Mouse (Mus musculus) inflammation-experienced regulatory T-cells, adult 6 months (primary cell): ENCODE measurements around the gene Gm9970. TPM values are rescaled to one million over a fixed set of nuclear protein-coding genes. Genes with fewer than 3 reads are reported as not detected.
"Not testable (repeated sequence)": the region's sequence is repeated elsewhere in the genome, so short reads cannot be mapped to it uniquely, and the experiment has no call there.

ENCODE experiments used
- ATAC-seq: one replicate; pipeline ENCODE4 v1.8.0; 2017
- polyA plus RNA-seq, 3 experiments: library from polyadenylated mRNA; unstranded; fragments of 100-300 nt; shearing (Covaris generic); gene quantifications; one replicate each; pipeline ENCODE4 v1.2.1; 2017

The Gm9970 gene
- polyA plus RNA-seq, 3 experiments from 2014 or later, result not detected

- no peak for ATAC-seq
Measured at GRCm38 (mm10) chr5:31221304-31221945, 19.6 kb downstream of the Gm9970 start.

GRCm38 (mm10) chr5:31220448-31221303, 20.4 kb downstream of the Gm9970 start, which contains the start of gene Ppm1g:
TSS of gene Ppm1g (minus strand) at chr5:31220687.
- peak; percentile 92 for ATAC-seq

- peak; percentile 31 for ATAC-seq
Measured at GRCm38 (mm10) chr5:31219911-31220447, 21.1 kb downstream of the Gm9970 start.

GRCm38 (mm10) chr5:31219474-31219873, 21.6 kb downstream of the Gm9970 start:
- no peak for ATAC-seq

GRCm38 (mm10) chr5:31219070-31219469, 22.0 kb downstream of the Gm9970 start:
- ATAC-seq, result no peak

GRCm38 (mm10) chr5:31218294-31218693, 22.7 kb downstream of the Gm9970 start:
- ATAC-seq, result peak; percentile 24

- not testable (repeated sequence) for ATAC-seq
Measured at GRCm38 (mm10) chr5:31216554-31216953, 24.5 kb downstream of the Gm9970 start.

- no peak for ATAC-seq
Measured at GRCm38 (mm10) chr5:31204421-31204820, 36.6 kb downstream of the Gm9970 start.

- ATAC-seq, result no peak
Measured at GRCm38 (mm10) chr5:31203866-31204265, 37.2 kb downstream of the Gm9970 start.

- no peak for ATAC-seq
Measured at GRCm38 (mm10) chr5:31202933-31203332, 38.1 kb downstream of the Gm9970 start.

GRCm38 (mm10) chr5:31201742-31202590, 39.1 kb downstream of the Gm9970 start, which contains the start of gene Zfp513:
TSS of gene Zfp513 (minus strand) at chr5:31202303.
- ATAC-seq, result peak; percentile 99

GRCm38 (mm10) chr5:31201042-31201741, 39.8 kb downstream of the Gm9970 start:
- no peak for ATAC-seq

GRCm38 (mm10) chr5:31200327-31200768, 40.7 kb downstream of the Gm9970 start:
- ATAC-seq, result no peak

GRCm38 (mm10) chr5:31199893-31200292, 41.1 kb downstream of the Gm9970 start:
- no peak for ATAC-seq

GRCm38 (mm10) chr5:31199321-31199892, 41.6 kb downstream of the Gm9970 start:
- no peak for ATAC-seq

- no peak for ATAC-seq
Measured at GRCm38 (mm10) chr5:31198616-31199320, 42.3 kb downstream of the Gm9970 start.

- ATAC-seq, result no peak
Measured at GRCm38 (mm10) chr5:31198170-31198569, 42.9 kb downstream of the Gm9970 start.

GRCm38 (mm10) chr5:31197072-31197471, 44.0 kb downstream of the Gm9970 start:
- ATAC-seq, result no peak

GRCm38 (mm10) chr5:31196207-31196606, 44.8 kb downstream of the Gm9970 start:
- ATAC-seq, result no peak

- ATAC-seq, result no peak
Measured at GRCm38 (mm10) chr5:31195671-31196070, 45.4 kb downstream of the Gm9970 start.
